Mouse (Mus musculus) activated CD4-positive, CD25-positive, alpha-beta regulatory T cell (primary cell): ENCODE data around the gene Npy. TPM values are rescaled to one million over a fixed set of nuclear protein-coding genes. Genes with fewer than 3 reads are reported as not detected.

Experiments
- polyA plus RNA-seq, 2 experiments: library from polyadenylated mRNA; unstranded; fragments of 100-300 nt; shearing (Covaris generic); gene quantifications; one replicate each; pipeline ENCODE4 v1.2.1; 2017

Npy gene
- under 1 TPM in 1 of 2 experiments, not detected in 1; 0.32 TPM for polyA plus RNA-seq

DNA sequence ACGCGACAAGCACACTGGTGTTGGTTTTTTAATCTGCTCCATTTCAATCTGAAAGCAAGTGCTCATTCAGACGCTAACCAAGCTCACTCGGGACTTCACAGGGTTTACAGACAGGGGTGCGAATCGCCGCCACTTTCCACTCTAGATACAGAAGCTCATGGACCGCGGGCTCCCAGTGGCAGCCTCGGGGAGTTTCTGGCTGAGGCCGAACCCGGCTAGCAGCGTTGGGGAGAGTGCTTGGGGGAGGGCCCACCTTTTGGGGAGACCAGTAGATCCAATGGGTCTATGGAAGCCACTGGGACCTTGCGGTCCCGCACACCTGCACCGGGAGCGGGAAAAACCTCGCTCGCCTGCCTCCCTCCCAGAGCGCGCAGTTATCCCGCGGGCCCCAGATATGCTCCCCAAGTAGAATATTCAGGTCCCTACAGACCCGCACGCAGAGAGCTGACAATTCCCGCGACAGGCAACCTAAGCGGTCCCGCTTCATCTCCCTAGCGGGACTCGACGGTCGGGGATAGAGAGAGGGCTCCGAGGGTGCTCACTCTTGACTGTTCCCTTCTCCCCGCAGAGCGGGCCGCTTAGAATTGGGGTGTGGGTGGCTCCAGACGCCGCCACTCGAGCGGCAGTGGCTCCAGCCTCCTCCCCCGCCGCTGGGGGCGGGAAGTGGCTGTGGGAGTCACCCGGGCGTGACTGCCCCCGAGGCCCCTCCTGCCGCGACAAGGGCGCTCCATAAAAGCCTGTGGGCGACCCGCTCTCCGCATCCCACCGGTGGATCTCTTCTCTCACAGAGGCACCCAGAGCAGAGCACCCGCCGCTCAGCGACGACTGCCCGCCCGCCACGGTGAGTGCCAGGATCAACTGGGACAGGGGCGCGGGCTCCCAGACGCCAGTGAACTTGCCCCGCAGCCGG, at the start of gene Npy:
TSS of gene Npy (plus strand) at position 750 of the 910 bp plus-strand sequence.

